Mouse (Mus musculus): ENCODE results near the gene Lmbrd1. TPM values are rescaled to one million over a fixed set of nuclear protein-coding genes. Genes with fewer than 3 reads are reported as not detected.

The Lmbrd1 gene
- 31.8 TPM for polyA plus RNA-seq (2014; fragmentation: Illumina TruSeq; extraction: RNeasy Lipid Tissue Mini Kit (QIAGEN cat#74804); ENCODE audit: low read depth, low replicate concordance)

GRCm38 (mm10) chr1:24678205-24678917 is at the start of gene Lmbrd1:
Gene Lmbrd1, plus strand, starts transcription at chr1:24678630.

Other genes starting within 250 kb of the Lmbrd1 start
- not detected for gene Col19a1, start 91.2 kb upstream of the Lmbrd1 start, polyA plus RNA-seq (2014; fragmentation: Illumina TruSeq; extraction: RNeasy Lipid Tissue Mini Kit (QIAGEN cat#74804); ENCODE audit: low read depth, low replicate concordance)

All from heart, adult 10 weeks (tissue).